Mouse (Mus musculus) midbrain, embryonic 14.5 days (tissue): ENCODE results near the gene Ces1c. TPM values are rescaled to one million over a fixed set of nuclear protein-coding genes. Genes with fewer than 3 reads are reported as not detected.

ENCODE experiments used
- ATAC-seq: fragments of 200-750 bp; cut with Nextera tagmentation; 2 replicates; pipeline ENCODE4 v1.8.0; 2017; ENCODE audit warnings: moderate number of reproducible peaks, moderate library complexity; ENCODE audit not compliant: low FRiP score, low TSS enrichment
- DNase-seq: peaks from one replicate; pipeline ENCODE4 v3.0.0-alpha.2; 2015
- H3K27ac ChIP-seq: fragments of 300-500 bp; sonication (generic); replicated peaks from 2 replicates; pipeline ENCODE4 v1.5.1; 2014; ENCODE audit warnings: mild to moderate bottlenecking, low read depth, low read length, moderate library complexity
- H3K27me3 ChIP-seq: fragments of 300-500 bp; sonication (generic); 2 replicates; pipeline ENCODE4 v1.6.1; 2014; ENCODE audit warnings: low read length, control low read depth, mixed read lengths; ENCODE audit not compliant: control insufficient read depth, insufficient read depth
- H3K36me3 ChIP-seq: fragments of 300-500 bp; sonication (generic); 2 replicates; pipeline ENCODE4 v1.6.1; 2014; ENCODE audit warnings: low read length, control low read depth; ENCODE audit not compliant: control insufficient read depth, insufficient read depth
- H3K4me1 ChIP-seq: fragments of 300-500 bp; sonication (generic); 2 replicates; pipeline ENCODE4 v1.6.1; 2014; ENCODE audit warnings: mild to moderate bottlenecking, antibody characterized with exemption, low read length, control low read depth; ENCODE audit not compliant: control insufficient read depth, insufficient read depth
- H3K4me2 ChIP-seq: fragments of 300-500 bp; sonication (generic); 2 replicates; pipeline ENCODE4 v1.6.1; 2014; ENCODE audit warnings: mild to moderate bottlenecking, low read length, moderate library complexity
- H3K4me3 ChIP-seq: fragments of 300-500 bp; sonication (generic); replicated peaks from 2 replicates; pipeline ENCODE4 v1.5.1; 2014; ENCODE audit warnings: low read depth, low read length
- H3K9ac ChIP-seq: fragments of 300-500 bp; sonication (generic); replicated peaks from 2 replicates; pipeline ENCODE4 v1.6.1; 2014; ENCODE audit warnings: mild to moderate bottlenecking, low read length, moderate library complexity
- H3K9me3 ChIP-seq: fragments of 300-500 bp; sonication (generic); 2 replicates; pipeline ENCODE4 v1.6.1; 2016; ENCODE audit warnings: low read length, control low read depth, mixed read lengths; ENCODE audit not compliant: control insufficient read depth
- WGBS: fragments of 180-500 bp; shearing (Covaris S2); extraction: QIAGEN DNeasy Blood & Tissue Kit; methylation state at CpG from one replicate; pipeline ENCODE4 v1.1.7; 2014; 5-methylcytosine and 5-hydroxymethylcytosine counted together
- polyA plus RNA-seq: library from polyadenylated mRNA; unstranded; fragments of >200 nt; fragmentation: Nextera tagmentation; extraction: Ambion mirVana; gene quantifications from 2 replicates; pipeline ENCODE4 v1.2.1, GENCODE M21; 2014

Ces1c gene
- polyA plus RNA-seq, 1 experiment from 2014 or later = not detected

DNA sequence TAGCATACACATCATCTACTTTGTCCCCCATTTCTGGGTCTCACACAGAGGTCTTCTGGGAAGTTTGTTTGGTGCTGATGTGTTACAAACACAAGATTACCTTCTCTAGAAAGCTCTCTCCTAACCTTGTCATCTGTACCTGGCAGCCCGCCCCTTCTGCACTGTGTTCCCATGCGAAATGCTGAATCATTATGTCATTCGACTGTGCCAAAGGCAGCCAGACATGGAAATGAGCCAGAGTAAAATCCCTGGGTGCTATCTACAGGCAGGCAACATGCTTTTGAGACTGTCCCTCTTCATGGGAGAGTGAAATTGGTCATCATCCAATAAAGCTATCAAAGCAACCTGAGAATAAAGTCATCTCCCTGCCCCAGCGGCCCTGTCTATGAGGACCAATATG, 55.8 kb downstream of the Ces1c start:
- WGBS = 88% methylated on average over 4 of the region's 4 CpGs
- Histone ChIP-seq H3K4me2 (no peak overlapping the region), H3K36me3 (no peaks in the 10 kb centered on the region), H3K9ac (no peak overlapping the region), H3K4me1 (no peaks in the 10 kb centered on the region), H3K4me3 (no peak overlapping the region), H3K27ac (no peak overlapping the region), H3K27me3 (no peaks in the 10 kb centered on the region), H3K9me3 (no peaks in the 10 kb centered on the region)
- DNase-seq (no peak), ATAC-seq (no peak)

- no peak for ATAC-seq
These were observed 67.5 kb downstream of the Ces1c start for GRCm38 (mm10) chr8:93063416-93064117.

GRCm38 (mm10) chr8:93059185-93059584, 71.9 kb downstream of the Ces1c start:
- DNase-seq = peak; percentile 87
- WGBS = 18% methylated on average over 2 of the region's 2 CpGs
- no peak overlapping the region for H3K4me3 ChIP-seq
- H3K27ac ChIP-seq = no peak overlapping the region
- no peak overlapping the region for H3K9ac ChIP-seq
- H3K27me3 ChIP-seq = no peaks in the 10 kb centered on the region
- no peaks in the 10 kb centered on the region for H3K4me1 ChIP-seq
- H3K4me2 ChIP-seq = no peak overlapping the region
- no peaks in the 10 kb centered on the region for H3K36me3 ChIP-seq
- no peak for ATAC-seq
- no peaks in the 10 kb centered on the region for H3K9me3 ChIP-seq

More at GRCm38 (mm10) chr8:93063416-93064117, 67.5 kb downstream of the Ces1c start:
- Histone ChIP-seq H3K27me3 (no peaks in the 10 kb centered on the region), H3K36me3 (no peaks in the 10 kb centered on the region), H3K9me3 (no peaks in the 10 kb centered on the region), H3K4me1 (no peaks in the 10 kb centered on the region), H3K4me3 (no peak overlapping the region), H3K9ac (no peak overlapping the region), H3K4me2 (no peak overlapping the region), H3K27ac (no peak overlapping the region)
- 69% methylated on average over 3 of the region's 3 CpGs for WGBS
- no peak for DNase-seq

GRCm38 (mm10) chr8:93055238-93055637, 75.8 kb downstream of the Ces1c start:
- Histone ChIP-seq H3K4me1 (no peaks in the 10 kb centered on the region), H3K9me3 (no peaks in the 10 kb centered on the region), H3K4me2 (no peak overlapping the region), H3K27me3 (no peaks in the 10 kb centered on the region), H3K36me3 (no peaks in the 10 kb centered on the region), H3K4me3 (no peak overlapping the region), H3K9ac (no peak overlapping the region), H3K27ac (no peak overlapping the region)
- ATAC-seq (no peak), DNase-seq (no peak)
- WGBS = 67% methylated on average over 2 of the region's 2 CpGs

Other genes starting within 250 kb of the Ces1c start
- gene Capns2, start 229.9 kb downstream of the Ces1c start, polyA plus RNA-seq = 0.29 and 0.30 TPM in 2 replicates
- 2.4 and 3.8 TPM in 2 replicates for gene Slc6a2, start 171.2 kb downstream of the Ces1c start, polyA plus RNA-seq
- not detected in 2 replicates for gene Ces1a, start 83.1 kb downstream of the Ces1c start, polyA plus RNA-seq
- gene Ces1b, start 51.3 kb downstream of the Ces1c start, polyA plus RNA-seq = not detected in 2 replicates
- gene Ces1d, start 66.6 kb upstream of the Ces1c start, polyA plus RNA-seq = 0.55 TPM in 1 of 2 replicates, not detected in the other
- not detected in 2 replicates for gene Ces1e, start 98.3 kb upstream of the Ces1c start, polyA plus RNA-seq
- not detected in 2 replicates for gene Ces1f, start 148.5 kb upstream of the Ces1c start, polyA plus RNA-seq
- gene Ces1g, start 206.0 kb upstream of the Ces1c start, polyA plus RNA-seq = not detected in 2 replicates
- not detected in 2 replicates for gene Ces1h, start 248.4 kb upstream of the Ces1c start, polyA plus RNA-seq